ENCODE assay signal across 9 mouse cellular contexts in genomic region chr1:133311946-133312345, GRCm38 (mm10). TPM values are rescaled to one million over a fixed set of nuclear protein-coding genes. Genes with fewer than 3 reads are reported as not detected.
DNase-seq lines count a peak whose midpoint lies in the region; ATAC-seq and TF ChIP-seq lines count a peak whose summit lies in the region.
"Had no signal": no experiment of that assay in that cellular context is flagged by ENCODE, and none has a peak within 500 bp of the region (broad histone marks: within the 10 kb centered on the region; RNA-seq: fewer than 3 reads in every experiment).

No protein-coding gene starts in this region.

- H3K36me3 ChIP-seq in heart, embryonic 12.5 days, result no peaks in the 10 kb centered on the region
- no peaks in the 10 kb centered on the region for H3K36me3 ChIP-seq in hindbrain, postnatal 0 days (ENCODE audit: insufficient read depth, low read length)
- H3K36me3 ChIP-seq in kidney, adult 2 months (ENCODE audit: control insufficient read depth, insufficient read depth, low read length), result no peaks in the 10 kb centered on the region

- no peak for ATAC-seq in heart, embryonic 12.5 days (ENCODE audit: insufficient number of reproducible peaks, low FRiP score)
- peak; percentile 75 for ATAC-seq in hindbrain, postnatal 0 days
- ATAC-seq in megakaryocyte-erythroid progenitor cell, adult 5-6 weeks (replicated peaks; ENCODE audit: low FRiP score, low TSS enrichment, poor library complexity, severe bottlenecking), result peak; percentile 84
- ATAC-seq in CD4-positive, CD25-positive, alpha-beta regulatory T cell, adult 4 months, result no peak

- H3K27ac ChIP-seq in heart, embryonic 12.5 days (ENCODE audit: poor library complexity, severe bottlenecking), result no peak overlapping the region
- H3K27ac ChIP-seq in hindbrain, postnatal 0 days, result no peak overlapping the region
- H3K27ac ChIP-seq in kidney, adult 2 months (ENCODE audit: insufficient read depth, low read depth, low read length), result no peak overlapping the region

- no peak for TF ChIP-seq POLR2A in brain, embryonic 14.5 days (IDR thresholded peaks at IDR 0.05; ENCODE audit: borderline replicate concordance, extremely low read depth, insufficient read depth, insufficient read length, poor library complexity, severe bottlenecking)
- TF ChIP-seq POLR2A in kidney, adult 2 months (IDR thresholded peaks at IDR 0.05; ENCODE audit: low read depth, low read length), result no peak

- WGBS in heart, embryonic 12.5 days, result 7% methylated on average over 10 of the region's 10 CpGs
- 7% methylated on average over 10 of the region's 10 CpGs for WGBS in hindbrain, postnatal 0 days
- WGBS in kidney, adult 2 months, result 50% methylated on average over 10 of the region's 10 CpGs

- intact Hi-C loops in heart, postnatal 36 days (cut with DNase I), result no loop called here

- H3K9ac ChIP-seq in heart, embryonic 12.5 days, result peak overlapping the region; percentile 11; the same call in 1 of the 2 replicates
- 0 out of 2 replicates have a peak overlapping the region, but pooled peaks have one; percentile 13 for H3K9ac ChIP-seq in hindbrain, postnatal 0 days (replicated peaks; ENCODE audit: low read length)

- H3K27me3 ChIP-seq in heart, embryonic 12.5 days (replicated peaks), result no peaks in the 10 kb centered on the region
- no peaks in the 10 kb centered on the region for H3K27me3 ChIP-seq in hindbrain, postnatal 0 days (ENCODE audit: insufficient read depth, low read length)
- H3K27me3 ChIP-seq in kidney, adult 2 months (replicated peaks; ENCODE audit: control insufficient read depth, insufficient read depth, low read length), result no peaks in the 10 kb centered on the region

- DNase-seq in heart, postnatal 36 days, result no peak
- DNase-seq in brain, embryonic 14.5 days (ENCODE audit: low read depth), result peak; percentile 90
- peak; percentile 76 for DNase-seq in hindbrain, postnatal 0 days (ENCODE audit: low spot score)
- DNase-seq in gastrocnemius, postnatal 25 days, result no peak
- no peak for DNase-seq in kidney, adult 2 months

- H3K9me3 ChIP-seq in heart, embryonic 12.5 days (replicated peaks), result no peaks in the 10 kb centered on the region
- H3K9me3 ChIP-seq in hindbrain, postnatal 0 days (ENCODE audit: low read length), result no peaks in the 10 kb centered on the region

- peak overlapping the region; percentile 39 for H3K4me2 ChIP-seq in heart, embryonic 12.5 days
- H3K4me2 ChIP-seq in hindbrain, postnatal 0 days (ENCODE audit: low read depth, low read length), result peak overlapping the region; percentile 25; the same call in 1 of the 2 replicates

- H3K4me3 ChIP-seq in heart, embryonic 12.5 days, result no peak overlapping the region
- no peak overlapping the region for H3K4me3 ChIP-seq in hindbrain, postnatal 0 days (ENCODE audit: low read length)
- H3K4me3 ChIP-seq in kidney, adult 2 months (ENCODE audit: insufficient read depth, low read depth, low read length), result no peak overlapping the region

- no peak for TF ChIP-seq CTCF in brain, embryonic 14.5 days (IDR thresholded peaks at IDR 0.05; ENCODE audit: borderline replicate concordance, extremely low read depth, insufficient read depth, insufficient read length)
- TF ChIP-seq CTCF in hindbrain, postnatal 0 days (IDR thresholded peaks at IDR 0.05; ENCODE audit: low read depth), result no peak
- TF ChIP-seq CTCF in kidney, adult 2 months (conservative IDR thresholded peaks at IDR 0.05; ENCODE audit: insufficient read depth, insufficient read length, low read depth, low read length), result no peak

- H3K4me1 ChIP-seq in heart, embryonic 12.5 days (replicated peaks), result peaks cover 16% of the 10 kb centered on the region
- H3K4me1 ChIP-seq in hindbrain, postnatal 0 days (ENCODE audit: insufficient read depth, low read length), result peaks cover 8% of the 10 kb centered on the region
- H3K4me1 ChIP-seq in kidney, adult 2 months (ENCODE audit: control insufficient read depth, insufficient read depth, low read length), result peaks cover 19% of the 10 kb centered on the region; the same call in 1 of the 2 replicates

RNA-seq across cellular contexts. Expression of gene Golt1a, which starts 2.3 kb away (rescaled TPM):
- not detected in 2 replicates for polyA plus RNA-seq in heart, embryonic 12.5 days (2016; fragmentation: Nextera tagmentation; extraction: Ambion mirVana)
- total RNA-seq in heart, postnatal 36 days (2021), result not detected
- polyA plus RNA-seq in brain, embryonic 14.5 days (2012; rRNA removed), result 0.04 TPM in 1 of 2 replicates, not detected in the other
- not detected in 2 replicates for total RNA-seq in hindbrain, postnatal 0 days (2014; rRNA removed)
- 0.08 TPM in 1 of 2 replicates, not detected in the other for polyA plus RNA-seq in hindbrain, postnatal 0 days (2015; fragmentation: Nextera tagmentation; extraction: Ambion mirVana)
- not detected in 2 replicates for total RNA-seq in megakaryocyte-erythroid progenitor cell, adult 5-6 weeks (2014; fragmentation: Nextera tagmentation)
- total RNA-seq in megakaryocyte-erythroid progenitor cell, adult 5-6 weeks (2017), result not detected in 2 replicates
- total RNA-seq in gastrocnemius, postnatal 25 days (2021), result not detected
- polyA plus RNA-seq in kidney, adult 2 months (2012; rRNA removed), result 18.1 and 18.9 TPM in 2 replicates
- not detected for polyA plus RNA-seq in CD4-positive, CD25-positive, alpha-beta regulatory T cell, adult 4 months (2017; shearing (Covaris generic))
- polyA plus RNA-seq: limb, embryonic 11.5 days had no signal

RNA-seq across cellular contexts. Expression of gene Kiss1, which starts 9.7 kb away (rescaled TPM):
- polyA plus RNA-seq in heart, embryonic 12.5 days (2016; fragmentation: Nextera tagmentation; extraction: Ambion mirVana), result not detected in 2 replicates
- total RNA-seq in heart, postnatal 36 days (2021), result not detected
- not detected in 2 replicates for polyA plus RNA-seq in brain, embryonic 14.5 days (2012; rRNA removed)
- total RNA-seq in hindbrain, postnatal 0 days (2014; rRNA removed), result not detected in 2 replicates
- polyA plus RNA-seq in hindbrain, postnatal 0 days (2015; fragmentation: Nextera tagmentation; extraction: Ambion mirVana), result 1.4 TPM in 1 of 2 replicates, not detected in the other
- not detected in 2 replicates for total RNA-seq in megakaryocyte-erythroid progenitor cell, adult 5-6 weeks (2014; fragmentation: Nextera tagmentation)
- not detected in 2 replicates for total RNA-seq in megakaryocyte-erythroid progenitor cell, adult 5-6 weeks (2017)
- total RNA-seq in gastrocnemius, postnatal 25 days (2021), result not detected
- polyA plus RNA-seq in kidney, adult 2 months (2012; rRNA removed), result not detected in 2 replicates
- polyA plus RNA-seq in CD4-positive, CD25-positive, alpha-beta regulatory T cell, adult 4 months (2017; shearing (Covaris generic)), result not detected
- polyA plus RNA-seq: limb, embryonic 11.5 days had no signal

RNA-seq across cellular contexts. Expression of gene Ren1, which starts 38.4 kb away (rescaled TPM):
- 0.18 TPM in 1 of 2 replicates, not detected in the other for polyA plus RNA-seq in heart, embryonic 12.5 days (2016; fragmentation: Nextera tagmentation; extraction: Ambion mirVana)
- total RNA-seq in heart, postnatal 36 days (2021), result under 1 TPM in 1 of 2 experiments, not detected in 1; 0.22 TPM
- 1.7 and 4.5 TPM in 2 replicates for polyA plus RNA-seq in brain, embryonic 14.5 days (2012; rRNA removed)
- total RNA-seq in hindbrain, postnatal 0 days (2014; rRNA removed), result 0.58 and 1.1 TPM in 2 replicates
- polyA plus RNA-seq in hindbrain, postnatal 0 days (2015; fragmentation: Nextera tagmentation; extraction: Ambion mirVana), result 1.6 and 1.7 TPM in 2 replicates
- not detected in 2 replicates for total RNA-seq in megakaryocyte-erythroid progenitor cell, adult 5-6 weeks (2014; fragmentation: Nextera tagmentation)
- not detected in 2 replicates for total RNA-seq in megakaryocyte-erythroid progenitor cell, adult 5-6 weeks (2017)
- not detected for total RNA-seq in gastrocnemius, postnatal 25 days (2021)
- polyA plus RNA-seq in kidney, adult 2 months (2012; rRNA removed), result 187 and 262 TPM in 2 replicates
- not detected for polyA plus RNA-seq in CD4-positive, CD25-positive, alpha-beta regulatory T cell, adult 4 months (2017; shearing (Covaris generic))
- polyA plus RNA-seq: limb, embryonic 11.5 days had no signal

RNA-seq across cellular contexts. Expression of gene Etnk2, which starts 51.4 kb away (rescaled TPM):
- 1.7 and 2.1 TPM in 2 replicates for polyA plus RNA-seq in heart, embryonic 12.5 days (2016; fragmentation: Nextera tagmentation; extraction: Ambion mirVana)
- total RNA-seq in heart, postnatal 36 days (2021), result under 1 TPM; 0.38 to 0.50 TPM
- 9.6 and 12.1 TPM in 2 replicates for polyA plus RNA-seq in brain, embryonic 14.5 days (2012; rRNA removed)
- 36.7 and 49.7 TPM in 2 replicates for total RNA-seq in hindbrain, postnatal 0 days (2014; rRNA removed)
- polyA plus RNA-seq in hindbrain, postnatal 0 days (2015; fragmentation: Nextera tagmentation; extraction: Ambion mirVana), result 27.4 and 29.6 TPM in 2 replicates
- total RNA-seq in megakaryocyte-erythroid progenitor cell, adult 5-6 weeks (2014; fragmentation: Nextera tagmentation), result not detected in 2 replicates
- total RNA-seq in megakaryocyte-erythroid progenitor cell, adult 5-6 weeks (2017), result not detected in 2 replicates
- under 1 TPM in 1 of 2 experiments, not detected in 1; 0.13 TPM for total RNA-seq in gastrocnemius, postnatal 25 days (2021)
- polyA plus RNA-seq in kidney, adult 2 months (2012; rRNA removed), result 5.4 and 5.6 TPM in 2 replicates
- polyA plus RNA-seq in CD4-positive, CD25-positive, alpha-beta regulatory T cell, adult 4 months (2017; shearing (Covaris generic)), result not detected

Comparison
In these comparisons a context has a peak if more than half of its experiments do, and no peak if none do; other contexts are left out.
1. ATAC-seq: peak in hindbrain, postnatal 0 days (single experiment) and megakaryocyte-erythroid progenitor cell, adult 5-6 weeks (single experiment); none in heart, embryonic 12.5 days (single experiment) and CD4-positive, CD25-positive, alpha-beta regulatory T cell, adult 4 months (single experiment).
2. DNase-seq: peak in brain, embryonic 14.5 days (single experiment) and hindbrain, postnatal 0 days (single experiment); none in heart, postnatal 36 days (0 of 2), gastrocnemius, postnatal 25 days (single experiment) and kidney, adult 2 months (single experiment).
3. RNA of gene Golt1a, which starts 2.3 kb away (polyA plus RNA-seq): 18.1 to 18.9 TPM in kidney, adult 2 months; 0.04 TPM in brain, embryonic 14.5 days, 0.08 TPM in hindbrain, postnatal 0 days, not detected in heart, embryonic 12.5 days and not detected in CD4-positive, CD25-positive, alpha-beta regulatory T cell, adult 4 months; every median in the first group is over 10 times any median in the second.
4. RNA of gene Ren1, which starts 38.4 kb away (polyA plus RNA-seq): 187 to 262 TPM in kidney, adult 2 months; 1.7 to 4.5 TPM in brain, embryonic 14.5 days, 1.6 to 1.7 TPM in hindbrain, postnatal 0 days, 0.18 TPM in heart, embryonic 12.5 days and not detected in CD4-positive, CD25-positive, alpha-beta regulatory T cell, adult 4 months; every median in the first group is over 10 times any median in the second.